Mouse (Mus musculus) spleen, adult 10 weeks (tissue): ENCODE results near the gene Gm10392. TPM values are rescaled to one million over a fixed set of nuclear protein-coding genes. Genes with fewer than 3 reads are reported as not detected.

ENCODE experiments used
- polyA plus RNA-seq: library from polyadenylated mRNA; stranded (reverse); fragments of 350-450 nt; fragmentation: Illumina TruSeq; extraction: RNeasy Lipid Tissue Mini Kit (QIAGEN cat#74804); gene quantifications from one replicate; pipeline ENCODE4 v1.2.3, GENCODE M21; 2015; ENCODE audit warnings: low replicate concordance; ENCODE audit not compliant: insufficient read depth

Gene Gm10392
- 0.48 TPM for polyA plus RNA-seq

GRCm38 (mm10) chr11:77519043-77519442 is at the start of gene Gm10392:
Gm10392 (minus strand) TSS chr11:77519198.

GRCm38 (mm10) chr11:77515637-77516552 is 3.1 kb downstream of the Gm10392 start, which contains the start of gene Trp53i13:
Trp53i13 (minus strand) TSS chr11:77515980.

GRCm38 (mm10) chr11:77514832-77515636 is 4.0 kb downstream of the Gm10392 start, which contains the start of gene Abhd15:
Abhd15 (plus strand) TSS chr11:77515121.

GRCm38 (mm10) chr11:77493512-77494343 is 25.3 kb downstream of the Gm10392 start, which contains the start of gene Git1:
Git1 (plus strand) TSS chr11:77493562.

GRCm38 (mm10) chr11:77489591-77490235 is 29.3 kb downstream of the Gm10392 start, which contains the start of gene Ankrd13b:
Ankrd13b (minus strand) TSS chr11:77489678.

Other genes with a start within 250 kb of the Gm10392 start
- gene Coro6, start 56.8 kb downstream of the Gm10392 start, polyA plus RNA-seq: 0.26 TPM
- 1.0 TPM for gene Ankrd13b, start 29.5 kb downstream of the Gm10392 start, polyA plus RNA-seq
- gene Git1, start 25.6 kb downstream of the Gm10392 start, polyA plus RNA-seq: 11.2 TPM
- 3.5 TPM for gene Abhd15, start 4.1 kb downstream of the Gm10392 start, polyA plus RNA-seq
- gene Trp53i13, start 3.2 kb downstream of the Gm10392 start, polyA plus RNA-seq: 1.1 TPM
- 45.2 TPM for gene Taok1, start 88.6 kb upstream of the Gm10392 start, polyA plus RNA-seq
- gene Nufip2, start 167.0 kb upstream of the Gm10392 start, polyA plus RNA-seq: 80.8 TPM
- gene Cryba1, start 206.1 kb upstream of the Gm10392 start, polyA plus RNA-seq: not detected
- gene Myo18a, start 244.0 kb upstream of the Gm10392 start, polyA plus RNA-seq: 16.4 TPM